Mouse (Mus musculus) hindbrain, embryonic 14.5 days (tissue): ENCODE results near the gene Cep295nl. TPM values are rescaled to one million over a fixed set of nuclear protein-coding genes. Genes with fewer than 3 reads are reported as not detected.

Experiments
- ATAC-seq: fragments of 200-750 bp; cut with Nextera tagmentation; 2 replicates; pipeline ENCODE4 v1.8.0; 2017; ENCODE audit warnings: moderate number of reproducible peaks, mild to moderate bottlenecking, moderate TSS enrichment, moderate library complexity; ENCODE audit not compliant: low FRiP score
- DNase-seq: peaks from one replicate; pipeline ENCODE4 v3.0.0-alpha.2; 2015; ENCODE audit warnings: low spot score
- H3K27ac ChIP-seq: fragments of 300-500 bp; sonication (generic); 2 replicates; pipeline ENCODE4 v1.5.1; 2014; ENCODE audit warnings: mild to moderate bottlenecking, moderate library complexity
- H3K27me3 ChIP-seq: fragments of 300-500 bp; sonication (generic); 2 replicates; pipeline ENCODE4 v1.6.1; 2014; ENCODE audit warnings: mild to moderate bottlenecking, low read length, mixed read lengths; ENCODE audit not compliant: control insufficient read depth, insufficient read depth
- H3K36me3 ChIP-seq: fragments of 300-500 bp; sonication (generic); replicated peaks from 2 replicates; pipeline ENCODE4 v1.6.1; 2014; ENCODE audit not compliant: control insufficient read depth, insufficient read depth
- H3K4me1 ChIP-seq: fragments of 300-500 bp; sonication (generic); replicated peaks from 2 replicates; pipeline ENCODE4 v1.6.1; 2014; ENCODE audit warnings: antibody characterized with exemption, low read length, mixed read lengths; ENCODE audit not compliant: control insufficient read depth, insufficient read depth
- H3K4me2 ChIP-seq: fragments of 300-500 bp; sonication (generic); replicated peaks from 2 replicates; pipeline ENCODE4 v1.6.1; 2014; ENCODE audit warnings: mild to moderate bottlenecking, moderate library complexity
- H3K4me3 ChIP-seq: fragments of 300-500 bp; sonication (generic); replicated peaks from 2 replicates; pipeline ENCODE4 v1.5.1; 2014; ENCODE audit warnings: mild to moderate bottlenecking, low read length
- H3K9ac ChIP-seq: fragments of 300-500 bp; sonication (generic); 2 replicates; pipeline ENCODE4 v1.6.1; 2014
- H3K9me3 ChIP-seq: fragments of 300-500 bp; sonication (generic); 2 replicates; pipeline ENCODE4 v1.6.1; 2016; ENCODE audit warnings: low read length; ENCODE audit not compliant: control insufficient read depth
- WGBS: fragments of 180-500 bp; shearing (Covaris S2); extraction: QIAGEN DNeasy Blood & Tissue Kit; methylation state at CpG from one replicate; pipeline ENCODE4 v1.1.7; 2014; 5-methylcytosine and 5-hydroxymethylcytosine counted together
- polyA plus RNA-seq: library from polyadenylated mRNA; unstranded; fragments of >200 nt; fragmentation: Nextera tagmentation; extraction: Ambion mirVana; gene quantifications from 2 replicates; pipeline ENCODE4 v1.2.1, GENCODE M21; 2014

The Cep295nl gene
- polyA plus RNA-seq, 1 experiment from 2014 or later, result not detected

DNA sequence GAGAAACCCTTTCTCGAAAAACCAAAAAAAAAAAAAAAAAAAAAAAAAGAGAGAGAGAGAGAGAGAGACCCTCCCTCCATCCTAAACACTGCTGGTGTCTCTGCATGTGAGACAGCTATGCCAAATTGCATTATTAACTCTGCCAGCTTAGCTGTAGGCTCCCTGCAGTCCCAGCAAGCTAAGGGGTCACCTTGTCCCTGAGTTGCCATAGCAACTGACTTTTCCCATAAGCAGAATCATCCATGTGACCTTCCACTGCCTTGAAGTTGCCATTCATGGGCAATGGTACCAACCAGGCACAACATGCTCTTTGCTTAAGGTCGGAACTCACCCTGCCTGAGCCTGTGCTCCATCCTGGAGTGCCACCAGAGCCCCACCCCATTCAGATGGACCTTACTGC, 47.3 kb downstream of the Cep295nl start:
- DNase-seq (no peak), ATAC-seq (no peak)
- Histone ChIP-seq H3K36me3 (no peaks in the 10 kb centered on the region), H3K4me2 (no peak overlapping the region), H3K27ac (peak overlapping the region; percentile 48; the same call in 1 of the 2 replicates), H3K9me3 (no peaks in the 10 kb centered on the region), H3K4me1 (peaks cover 6% of the 10 kb centered on the region), H3K9ac (no peak overlapping the region), H3K27me3 (no peaks in the 10 kb centered on the region), H3K4me3 (no peak overlapping the region)
- 84% methylated on average over 2 of the region's 2 CpGs for WGBS

DNA sequence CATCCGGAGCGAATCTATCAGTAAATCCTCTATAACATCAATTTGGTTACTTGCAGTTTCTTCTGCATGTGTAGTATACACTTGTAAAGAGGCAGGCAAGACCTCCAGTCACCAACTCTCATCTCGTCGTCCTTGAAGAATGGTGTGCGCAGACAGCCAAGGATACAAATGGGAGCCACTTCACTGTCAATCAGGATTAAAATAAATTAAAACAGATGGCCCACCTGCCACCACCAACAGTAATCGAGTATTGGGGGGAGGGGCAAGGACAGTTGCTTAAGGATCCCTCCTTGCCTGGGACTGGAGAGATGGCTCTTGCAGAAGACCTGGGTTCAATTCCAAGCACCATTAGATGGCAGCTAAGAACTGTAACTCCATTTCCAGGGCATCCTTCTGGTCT, 49.6 kb downstream of the Cep295nl start:
- 79% methylated on average over 6 of the region's 6 CpGs for WGBS
- no peaks in the 10 kb centered on the region for H3K9me3 ChIP-seq
- H3K4me3 ChIP-seq, result no peak overlapping the region
- H3K9ac ChIP-seq, result no peak overlapping the region
- no peak overlapping the region for H3K27ac ChIP-seq
- no peak for ATAC-seq
- H3K4me2 ChIP-seq, result no peak overlapping the region
- DNase-seq, result no peak
- H3K36me3 ChIP-seq, result peaks cover 2% of the 10 kb centered on the region
- H3K4me1 ChIP-seq, result peaks cover 15% of the 10 kb centered on the region
- H3K27me3 ChIP-seq, result no peaks in the 10 kb centered on the region

DNA sequence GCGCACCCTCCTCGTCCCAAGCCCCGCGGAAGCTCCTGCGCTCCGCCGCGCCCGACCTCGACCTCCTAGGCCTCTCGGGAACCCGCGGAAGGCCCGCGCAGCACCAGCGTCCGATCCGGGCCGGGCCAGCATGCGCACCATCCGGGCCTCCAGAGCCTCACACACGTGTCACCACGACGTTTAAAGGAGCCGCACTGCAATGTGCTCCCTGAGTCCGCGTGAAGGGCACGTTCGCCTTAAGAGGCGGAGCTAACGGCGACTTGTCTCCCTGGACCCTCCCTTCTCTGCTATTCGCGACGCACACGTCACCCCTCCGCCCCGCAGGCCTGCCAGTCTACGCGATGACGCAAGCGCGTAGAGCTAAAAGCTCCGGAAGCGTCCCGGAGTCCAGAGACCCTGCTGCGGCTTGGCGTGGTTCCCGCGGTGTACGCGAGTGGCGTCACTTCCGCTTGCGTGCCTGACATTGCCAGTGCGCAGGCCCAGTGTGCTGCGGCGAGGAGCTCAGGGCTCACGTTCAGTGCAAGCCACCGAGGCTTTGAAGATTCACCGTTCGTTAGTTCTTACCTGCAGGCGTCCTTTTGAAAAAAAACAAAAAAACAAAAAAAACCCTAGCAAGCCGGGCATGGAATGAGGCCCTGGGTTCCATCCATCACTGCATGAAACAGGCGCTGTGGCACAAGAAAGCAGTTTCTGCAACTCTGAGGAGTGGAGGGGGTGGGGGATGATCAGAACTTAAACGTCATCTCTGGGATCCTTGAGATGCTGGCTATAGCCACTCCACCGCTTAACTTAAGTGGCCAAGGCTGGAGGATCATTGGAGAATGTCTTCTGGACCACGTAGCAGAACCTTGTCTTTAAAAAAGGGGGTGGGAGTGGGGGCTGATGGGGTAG, 52.1 kb downstream of the Cep295nl start, which contains the start of gene Usp36:
TSS of gene Usp36 (minus strand) at position 246 of the 891 bp plus-strand sequence.
- H3K27ac ChIP-seq, result peak within 1 kb of the TSS; percentile 89
- H3K36me3 ChIP-seq, result peaks cover 26% of the 10 kb centered on the region
- no peaks in the 10 kb centered on the region for H3K27me3 ChIP-seq
- ATAC-seq, result peak; percentile 99
- DNase-seq, result peak; percentile 100
- peaks cover 15% of the 10 kb centered on the region for H3K4me1 ChIP-seq
- H3K9ac ChIP-seq, result peak within 1 kb of the TSS; percentile 82
- peak within 1 kb of the TSS; percentile 96 for H3K4me2 ChIP-seq
- 1% methylated on average over 68 of the region's 68 CpGs for WGBS
- peak within 1 kb of the TSS; percentile 81 for H3K4me3 ChIP-seq
- no peaks in the 10 kb centered on the region for H3K9me3 ChIP-seq

DNA sequence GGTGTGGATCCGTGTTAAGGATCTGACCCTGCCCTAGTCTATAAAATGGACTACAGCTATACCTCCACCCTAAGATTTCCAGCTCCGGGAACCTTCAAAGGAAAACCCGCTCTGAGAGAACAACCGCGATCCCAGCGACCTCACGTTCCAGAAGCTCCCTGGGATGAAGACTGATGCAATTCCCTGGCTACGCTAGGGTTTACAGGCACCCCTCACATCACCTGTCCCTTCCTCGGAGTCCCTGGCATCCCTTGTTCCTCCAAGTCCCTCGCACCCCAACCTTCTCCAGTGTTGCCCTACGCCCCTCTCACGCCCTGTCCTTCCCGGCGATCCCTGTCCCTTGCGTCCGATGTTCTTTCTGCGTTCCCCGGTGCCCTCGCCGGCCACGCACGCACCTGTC, 52.7 kb downstream of the Cep295nl start:
- H3K4me1 ChIP-seq, result peaks cover 15% of the 10 kb centered on the region
- peak overlapping the region; percentile 72 for H3K27ac ChIP-seq
- H3K9me3 ChIP-seq, result no peaks in the 10 kb centered on the region
- DNase-seq (peak; percentile 29), ATAC-seq (no peak; the same call in 1 of the 2 replicates)
- H3K36me3 ChIP-seq, result peaks cover 33% of the 10 kb centered on the region
- H3K4me2 ChIP-seq, result peak overlapping the region; percentile 96
- 0% methylated on average over 22 of the region's 22 CpGs for whole genome bisulfite sequencing
- peak overlapping the region; percentile 82 for H3K9ac ChIP-seq
- H3K4me3 ChIP-seq, result peak overlapping the region; percentile 81
- H3K27me3 ChIP-seq, result no peaks in the 10 kb centered on the region

DNA sequence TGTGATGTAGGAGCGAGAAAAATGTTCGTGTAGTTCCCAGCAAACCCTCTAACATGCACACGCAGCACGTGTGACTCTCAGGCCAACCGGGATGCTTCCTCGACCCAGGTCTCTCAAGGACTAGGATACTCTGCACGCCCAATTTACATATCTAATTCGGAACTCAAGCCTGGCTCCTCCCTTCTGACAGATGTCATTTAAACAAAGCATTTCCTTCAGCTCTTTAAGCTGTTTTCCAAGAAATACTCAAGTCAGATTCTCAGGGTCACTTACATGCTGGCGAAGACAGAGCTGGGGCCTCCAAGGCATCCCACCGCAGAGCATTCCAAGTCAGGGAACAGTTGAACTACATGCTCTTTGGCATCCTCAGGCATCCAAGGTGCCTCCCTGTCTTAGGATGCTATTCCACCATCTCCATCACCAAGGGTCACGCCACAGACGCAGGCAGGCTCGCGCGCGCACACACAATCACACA, 53.2 kb downstream of the Cep295nl start:
- peaks cover 38% of the 10 kb centered on the region for H3K36me3 ChIP-seq
- peak overlapping the region; percentile 82 for H3K9ac ChIP-seq
- DNase-seq (no peak), ATAC-seq (no peak)
- 2% methylated on average over 16 of the region's 16 CpGs for WGBS
- peak overlapping the region; percentile 72 for H3K27ac ChIP-seq
- H3K4me2 ChIP-seq, result peak overlapping the region; percentile 96
- H3K27me3 ChIP-seq, result no peaks in the 10 kb centered on the region
- no peaks in the 10 kb centered on the region for H3K9me3 ChIP-seq
- H3K4me3 ChIP-seq, result peak overlapping the region; percentile 81
- peaks cover 15% of the 10 kb centered on the region for H3K4me1 ChIP-seq

DNA sequence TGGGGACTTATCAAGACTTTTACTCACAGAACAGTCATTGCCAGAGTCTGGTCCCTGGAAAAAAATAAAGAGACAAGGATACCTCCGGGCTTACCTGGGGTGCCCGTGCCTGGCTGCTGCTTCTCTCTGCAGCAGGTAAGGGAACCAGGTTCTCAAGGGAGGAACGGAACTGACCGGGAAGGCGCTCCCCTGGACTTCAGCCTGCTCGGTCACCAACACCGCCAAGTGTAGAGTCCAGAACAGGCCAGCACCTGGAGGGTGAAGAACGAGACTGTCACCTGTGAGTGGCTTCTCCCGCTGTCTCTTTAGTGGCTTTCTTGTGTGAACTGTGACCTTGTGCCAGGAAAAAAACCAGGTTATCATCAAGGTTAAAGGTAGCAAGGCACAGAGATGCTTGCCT, 54.7 kb downstream of the Cep295nl start:
- H3K4me1 ChIP-seq, result peaks cover 15% of the 10 kb centered on the region
- H3K9ac ChIP-seq, result no peak overlapping the region
- WGBS, result over 99% methylated on average over 9 of the region's 9 CpGs
- H3K4me3 ChIP-seq, result no peak overlapping the region
- peaks cover 53% of the 10 kb centered on the region for H3K36me3 ChIP-seq
- no peak for DNase-seq
- no peak overlapping the region for H3K27ac ChIP-seq
- no peaks in the 10 kb centered on the region for H3K27me3 ChIP-seq
- no peak overlapping the region for H3K4me2 ChIP-seq
- ATAC-seq, result no peak
- H3K9me3 ChIP-seq, result no peaks in the 10 kb centered on the region

DNA sequence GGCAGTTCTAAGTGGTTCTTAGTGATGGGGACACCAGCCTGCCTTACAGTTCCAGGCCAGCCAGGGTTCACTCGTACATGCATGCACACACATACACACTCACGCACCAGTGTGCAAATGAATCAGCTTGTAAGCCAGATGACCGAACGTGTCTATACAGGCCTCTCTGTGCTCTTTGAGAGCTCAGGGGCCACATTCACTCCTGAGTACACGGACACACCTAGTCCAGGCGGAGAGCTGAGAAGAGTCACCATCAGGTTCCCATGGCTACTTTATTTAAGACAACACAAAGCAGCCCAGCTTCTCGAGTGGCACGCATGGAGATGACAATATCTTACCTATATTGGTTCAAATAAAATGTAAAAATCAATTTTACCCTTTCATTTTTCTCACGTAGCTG, 55.9 kb downstream of the Cep295nl start:
- Histone ChIP-seq H3K9me3 (no peaks in the 10 kb centered on the region), H3K27me3 (no peaks in the 10 kb centered on the region), H3K4me1 (peaks cover 15% of the 10 kb centered on the region), H3K4me2 (no peak overlapping the region), H3K36me3 (peaks cover 64% of the 10 kb centered on the region), H3K27ac (no peak overlapping the region), H3K9ac (no peak overlapping the region), H3K4me3 (no peak overlapping the region)
- ATAC-seq, result no peak
- DNase-seq, result no peak
- 96% methylated on average over 9 of the region's 9 CpGs for WGBS

DNA sequence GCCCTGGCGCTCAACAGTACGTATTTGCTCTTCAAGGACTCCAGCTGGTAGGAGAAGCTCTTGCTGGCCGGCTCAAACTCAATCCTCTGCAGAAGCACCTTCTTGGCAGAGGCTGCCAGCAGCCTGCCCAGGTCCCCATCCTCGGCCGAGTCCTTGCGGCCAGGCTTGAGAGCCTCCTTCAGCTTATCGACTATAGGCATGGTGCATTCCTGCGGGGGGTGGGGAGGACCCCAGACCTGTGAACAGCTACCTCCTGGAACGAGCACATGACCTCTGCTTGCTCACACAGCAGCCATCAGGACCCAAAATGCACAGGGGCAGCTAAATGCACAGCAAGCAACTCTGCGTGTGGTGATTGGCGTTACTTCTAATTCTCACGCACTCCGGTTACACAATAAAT, 56.5 kb downstream of the Cep295nl start:
- Histone ChIP-seq H3K9me3 (no peaks in the 10 kb centered on the region), H3K4me3 (no peak overlapping the region), H3K4me1 (peaks cover 12% of the 10 kb centered on the region), H3K4me2 (no peak overlapping the region), H3K9ac (no peak overlapping the region), H3K27me3 (no peaks in the 10 kb centered on the region), H3K27ac (no peak overlapping the region), H3K36me3 (peaks cover 70% of the 10 kb centered on the region)
- WGBS, result 95% methylated on average over 13 of the region's 13 CpGs
- DNase-seq (no peak), ATAC-seq (no peak)
